Mouse (Mus musculus) liver, embryonic 11.5 days (tissue): ENCODE data around the gene Sult4a1. TPM values are rescaled to one million over a fixed set of nuclear protein-coding genes. Genes with fewer than 3 reads are reported as not detected.

ENCODE experiments used
- ATAC-seq: fragments of 200-750 bp; cut with Nextera tagmentation; replicated peaks from 2 replicates; pipeline ENCODE4 v1.8.0; 2017; ENCODE audit warnings: moderate number of reproducible peaks, mild to moderate bottlenecking, moderate TSS enrichment, moderate library complexity; ENCODE audit not compliant: low FRiP score
- DNase-seq: peaks from one replicate; pipeline ENCODE4 v3.0.0-alpha.2; 2017; ENCODE audit warnings: low spot score
- H3K27ac ChIP-seq: fragments of 300-500 bp; sonication (generic); 2 replicates; pipeline ENCODE4 v1.5.1; 2014; ENCODE audit warnings: mild to moderate bottlenecking, low read depth, low read length, control low read depth
- H3K27me3 ChIP-seq: fragments of 300-500 bp; sonication (generic); replicated peaks from 2 replicates; pipeline ENCODE4 v1.6.1; 2014; ENCODE audit warnings: low read length, mixed read lengths; ENCODE audit not compliant: control insufficient read depth, insufficient read depth
- H3K36me3 ChIP-seq: fragments of 300-500 bp; sonication (generic); 2 replicates; pipeline ENCODE4 v1.6.1; 2014; ENCODE audit warnings: mild to moderate bottlenecking, low read length, moderate library complexity, mixed read lengths; ENCODE audit not compliant: control insufficient read depth, insufficient read depth
- H3K4me1 ChIP-seq: fragments of 300-500 bp; sonication (generic); replicated peaks from 2 replicates; pipeline ENCODE4 v1.6.1; 2014; ENCODE audit warnings: low read length, mixed read lengths; ENCODE audit not compliant: control insufficient read depth, insufficient read depth
- H3K4me2 ChIP-seq: fragments of 300-500 bp; sonication (generic); 2 replicates; pipeline ENCODE4 v1.6.1; 2014; ENCODE audit warnings: mild to moderate bottlenecking, control low read depth, moderate library complexity
- H3K4me3 ChIP-seq: fragments of 300-500 bp; sonication (generic); 2 replicates; pipeline ENCODE4 v1.5.1; 2014; ENCODE audit warnings: low read depth, low read length, control low read depth
- H3K9ac ChIP-seq: fragments of 300-500 bp; sonication (generic); 2 replicates; pipeline ENCODE4 v1.6.1; 2014; ENCODE audit warnings: low read depth, low read length, control low read depth
- H3K9me3 ChIP-seq: fragments of 300-500 bp; sonication (generic); 2 replicates; pipeline ENCODE4 v1.6.1; 2016; ENCODE audit warnings: low read length, inconsistent platforms, mixed read lengths; ENCODE audit not compliant: control insufficient read depth
- WGBS: fragments of 180-500 bp; shearing (Covaris S2); extraction: QIAGEN DNeasy Blood & Tissue Kit; methylation state at CpG from one replicate; pipeline ENCODE4 v1.1.7; 2014; 5-methylcytosine and 5-hydroxymethylcytosine counted together
- polyA plus RNA-seq: library from polyadenylated mRNA; unstranded; fragments of >200 nt; fragmentation: Nextera tagmentation; extraction: Ambion mirVana; gene quantifications from 2 replicates; pipeline ENCODE4 v1.2.1, GENCODE M21; 2014

Sult4a1 gene
- polyA plus RNA-seq, 1 experiment from 2014 or later, result 0.81 TPM

GRCm38 (mm10) chr15:84045562-84045961, 60.0 kb downstream of the Sult4a1 start:
- no peak overlapping the region for H3K4me3 ChIP-seq
- DNase-seq (no peak), ATAC-seq (no peak)
- H3K9me3 ChIP-seq, result no peaks in the 10 kb centered on the region
- H3K4me2 ChIP-seq, result no peak overlapping the region
- no peaks in the 10 kb centered on the region for H3K36me3 ChIP-seq
- H3K4me1 ChIP-seq, result no peaks in the 10 kb centered on the region
- H3K27me3 ChIP-seq, result no peaks in the 10 kb centered on the region
- H3K27ac ChIP-seq, result no peak overlapping the region
- WGBS, result 80% methylated on average over 6 of the region's 6 CpGs
- no peak overlapping the region for H3K9ac ChIP-seq

- Histone ChIP-seq H3K4me2 (no peak overlapping the region), H3K9ac (no peak overlapping the region), H3K27me3 (no peaks in the 10 kb centered on the region), H3K27ac (no peak overlapping the region), H3K36me3 (no peaks in the 10 kb centered on the region), H3K9me3 (no peaks in the 10 kb centered on the region), H3K4me1 (no peaks in the 10 kb centered on the region), H3K4me3 (no peak overlapping the region)
- ATAC-seq (no peak), DNase-seq (no peak)
- 89% methylated on average over 5 of the region's 5 CpGs for WGBS
Measured at GRCm38 (mm10) chr15:84037067-84037466, 68.5 kb downstream of the Sult4a1 start.

Other genes starting within 250 kb of the Sult4a1 start
- gene Efcab6, start 40.4 kb downstream of the Sult4a1 start, polyA plus RNA-seq, result not detected in 2 replicates
- gene Pnpla5, start 17.4 kb upstream of the Sult4a1 start, polyA plus RNA-seq, result not detected in 2 replicates
- gene Pnpla3, start 62.1 kb upstream of the Sult4a1 start, polyA plus RNA-seq, result 1.4 and 2.3 TPM in 2 replicates
- gene Samm50, start 86.5 kb upstream of the Sult4a1 start, polyA plus RNA-seq, result 137 and 148 TPM in 2 replicates
- 13.9 and 15.4 TPM in 2 replicates for gene Parvb, start 126.3 kb upstream of the Sult4a1 start, polyA plus RNA-seq
- 5.9 and 6.0 TPM in 2 replicates for gene Parvg, start 218.3 kb upstream of the Sult4a1 start, polyA plus RNA-seq